29 mouse cellular contexts compared by ENCODE assay signal in the genomic region with DNA sequence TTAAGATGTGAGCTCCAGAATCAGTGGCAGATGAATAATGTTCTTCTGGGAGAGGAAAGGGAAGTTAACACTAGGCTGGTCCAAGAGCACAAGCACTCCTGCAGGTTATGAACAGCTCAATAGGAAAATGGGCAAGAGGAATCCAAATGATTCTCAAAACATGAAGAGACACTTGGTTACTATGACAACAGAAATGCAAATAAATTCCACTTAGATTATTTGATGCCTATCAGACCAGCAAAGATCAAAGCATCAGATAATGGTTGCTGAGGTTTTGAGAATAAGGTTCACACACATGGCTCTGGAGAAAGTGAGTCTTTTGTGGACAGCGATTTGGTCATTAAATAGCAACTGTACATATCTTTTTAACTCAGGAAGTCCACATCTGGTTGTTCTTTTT. TPM values are rescaled to one million over a fixed set of nuclear protein-coding genes. Genes with fewer than 3 reads are reported as not detected.
DNase-seq lines count a peak whose midpoint lies in the region; ATAC-seq lines count a peak whose summit lies in the region.
"Had no signal": no experiment of that assay in that cellular context is flagged by ENCODE, and none has a peak within 500 bp of the region (broad histone marks: within the 10 kb centered on the region; RNA-seq: fewer than 3 reads in every experiment).

No protein-coding gene starts in this region.

- H3K9me3 ChIP-seq in liver, embryonic 13.5 days (replicated peaks): no peaks in the 10 kb centered on the region
- H3K9me3 ChIP-seq in liver, embryonic 12.5 days (replicated peaks): no peaks in the 10 kb centered on the region
- H3K9me3 ChIP-seq: forebrain, embryonic 10.5 days; forebrain, embryonic 13.5 days; heart, embryonic 10.5 days; heart, embryonic 13.5 days had no signal

- H3K27me3 ChIP-seq in liver, embryonic 13.5 days: no peaks in the 10 kb centered on the region
- no peaks in the 10 kb centered on the region for H3K27me3 ChIP-seq in liver, embryonic 12.5 days (replicated peaks)
- H3K27me3 ChIP-seq: forebrain, embryonic 13.5 days; heart, embryonic 13.5 days had no signal

- H3K9ac ChIP-seq in liver, embryonic 13.5 days: no peak overlapping the region
- no peak overlapping the region for H3K9ac ChIP-seq in liver, embryonic 12.5 days
- H3K9ac ChIP-seq: forebrain, embryonic 13.5 days; heart, embryonic 13.5 days; hindbrain, embryonic 14.5 days had no signal

- H3K4me1 ChIP-seq in liver, embryonic 13.5 days (replicated peaks): peaks cover 24% of the 10 kb centered on the region
- peaks cover 18% of the 10 kb centered on the region for H3K4me1 ChIP-seq in liver, embryonic 12.5 days
- H3K4me1 ChIP-seq: forebrain, embryonic 10.5 days; forebrain, embryonic 13.5 days; heart, embryonic 10.5 days; heart, embryonic 13.5 days had no signal

- H3K4me2 ChIP-seq in liver, embryonic 13.5 days: no peak overlapping the region
- H3K4me2 ChIP-seq in liver, embryonic 12.5 days: no peak overlapping the region
- H3K4me2 ChIP-seq: forebrain, embryonic 13.5 days; heart, embryonic 13.5 days; hindbrain, embryonic 14.5 days had no signal

- no peak overlapping the region for H3K4me3 ChIP-seq in liver, embryonic 13.5 days (replicated peaks)
- no peak overlapping the region for H3K4me3 ChIP-seq in liver, embryonic 12.5 days
- H3K4me3 ChIP-seq: forebrain, embryonic 10.5 days; forebrain, embryonic 13.5 days; heart, adult 2 months; heart, embryonic 10.5 days; heart, embryonic 13.5 days had no signal

- peak overlapping the region; percentile 23; the same call in 1 of the 2 replicates for H3K27ac ChIP-seq in liver, embryonic 13.5 days
- H3K27ac ChIP-seq in liver, embryonic 12.5 days: no peak overlapping the region
- H3K27ac ChIP-seq: forebrain, embryonic 10.5 days; forebrain, embryonic 13.5 days; heart, adult 2 months; heart, embryonic 10.5 days; heart, embryonic 13.5 days; hindbrain, embryonic 14.5 days; hindbrain, postnatal 0 days had no signal

- H3K36me3 ChIP-seq in liver, embryonic 13.5 days: no peaks in the 10 kb centered on the region
- no peaks in the 10 kb centered on the region for H3K36me3 ChIP-seq in liver, embryonic 12.5 days
- H3K36me3 ChIP-seq: forebrain, embryonic 10.5 days; heart, embryonic 10.5 days; heart, embryonic 13.5 days had no signal

- DNase-seq in liver, embryonic 13.5 days: no peak
- DNase-seq in induced T-regulatory cell, adult 2 months (ENCODE audit: low read depth): peak; percentile 78
- no peak for DNase-seq in lung, postnatal 36 days
- DNase-seq in kidney, adult 8-10 months: no peak
- no peak for DNase-seq in cerebellum, adult 18-20 months
- DNase-seq: adrenal gland, adult 2 months; adrenal gland, postnatal 14 days; cerebellum, adult 11 months; cerebellum, adult 8-10 months; cerebellum, postnatal 10 days; cerebellum, postnatal 36 days; gastrocnemius, postnatal 10 days; gastrocnemius, postnatal 36 days; heart, adult 2 months; heart, postnatal 14 days; heart, postnatal 4 days had no signal

- WGBS in liver, embryonic 13.5 days (ENCODE audit: insufficient replicate concordance): 83% methylated on average over 1 of the region's 1 CpGs
- 72% methylated on average over 1 of the region's 1 CpGs for WGBS in liver, embryonic 12.5 days (ENCODE audit: insufficient replicate concordance)

- no peak for ATAC-seq in liver, embryonic 13.5 days (ENCODE audit: low read depth)
- ATAC-seq in liver, embryonic 12.5 days: no peak
- peak; percentile 19 for ATAC-seq in CD4-positive, CD25-positive, alpha-beta regulatory T cell, adult 4 months
- ATAC-seq: forebrain, embryonic 13.5 days; forebrain, embryonic 16.5 days; hindbrain, postnatal 0 days had no signal

RNA-seq across cellular contexts. Expression of a gene that starts 12.0 kb away (rescaled TPM):
- 0.12 and 0.16 TPM in 2 replicates for polyA plus RNA-seq in liver, embryonic 13.5 days (2015; fragmentation: Nextera tagmentation; extraction: Ambion mirVana)
- polyA plus RNA-seq in liver, embryonic 12.5 days (2016; fragmentation: Nextera tagmentation; extraction: Ambion mirVana): not detected in 2 replicates
- polyA plus RNA-seq in CD4-positive, CD25-positive, alpha-beta regulatory T cell, adult 4 months (2017; shearing (Covaris generic)): 100 to 1,000 TPM; 152 to 211 TPM
- polyA plus RNA-seq: embryonic facial prominence, embryonic 11.5 days; forebrain, embryonic 10.5 days; forebrain, embryonic 13.5 days; forebrain, embryonic 16.5 days; heart, embryonic 13.5 days; hindbrain, embryonic 11.5 days had no signal

RNA-seq across cellular contexts. Expression of a gene that starts 19.0 kb away (rescaled TPM):
- polyA plus RNA-seq in liver, embryonic 13.5 days (2015; fragmentation: Nextera tagmentation; extraction: Ambion mirVana): not detected in 2 replicates
- not detected in 2 replicates for polyA plus RNA-seq in liver, embryonic 12.5 days (2016; fragmentation: Nextera tagmentation; extraction: Ambion mirVana)
- under 1 TPM in 1 of 2 experiments, not detected in 1; 0.28 TPM for polyA plus RNA-seq in CD4-positive, CD25-positive, alpha-beta regulatory T cell, adult 4 months (2017; shearing (Covaris generic))
- polyA plus RNA-seq: adrenal gland, adult 2 months; cortical plate, adult 2 months; embryonic facial prominence, embryonic 11.5 days; embryonic facial prominence, embryonic 14.5 days; forebrain, embryonic 10.5 days; forebrain, embryonic 13.5 days; forebrain, embryonic 16.5 days; heart, embryonic 10.5 days; heart, embryonic 13.5 days; hindbrain, embryonic 11.5 days; hindbrain, embryonic 14.5 days; hindbrain, postnatal 0 days had no signal

RNA-seq across cellular contexts. Expression of a gene that starts 59.4 kb away (rescaled TPM):
- polyA plus RNA-seq in liver, embryonic 13.5 days (2015; fragmentation: Nextera tagmentation; extraction: Ambion mirVana): 62.4 and 67.7 TPM in 2 replicates
- polyA plus RNA-seq in liver, embryonic 12.5 days (2016; fragmentation: Nextera tagmentation; extraction: Ambion mirVana): 66.0 and 71.2 TPM in 2 replicates
- polyA plus RNA-seq in CD4-positive, CD25-positive, alpha-beta regulatory T cell, adult 4 months (2017; shearing (Covaris generic)): 10 to 100 TPM; 32.6 to 42.0 TPM

Comparison
In these comparisons a context has a peak if more than half of its experiments do, and no peak if none do; other contexts are left out.
1. RNA of a gene that starts 12.0 kb away (polyA plus RNA-seq): 152 to 211 TPM in CD4-positive, CD25-positive, alpha-beta regulatory T cell, adult 4 months; 0.12 to 0.16 TPM in liver, embryonic 13.5 days and not detected in liver, embryonic 12.5 days; every median in the first group is over 100 times any median in the second.